Mouse (Mus musculus): Measurements from ENCODE around the gene Usp48. TPM values are rescaled to one million over a fixed set of nuclear protein-coding genes. Genes with fewer than 3 reads are reported as not detected.

The Usp48 gene
- polyA plus RNA-seq, 1 experiment from 2014 or later: 76.8 TPM

DNA sequence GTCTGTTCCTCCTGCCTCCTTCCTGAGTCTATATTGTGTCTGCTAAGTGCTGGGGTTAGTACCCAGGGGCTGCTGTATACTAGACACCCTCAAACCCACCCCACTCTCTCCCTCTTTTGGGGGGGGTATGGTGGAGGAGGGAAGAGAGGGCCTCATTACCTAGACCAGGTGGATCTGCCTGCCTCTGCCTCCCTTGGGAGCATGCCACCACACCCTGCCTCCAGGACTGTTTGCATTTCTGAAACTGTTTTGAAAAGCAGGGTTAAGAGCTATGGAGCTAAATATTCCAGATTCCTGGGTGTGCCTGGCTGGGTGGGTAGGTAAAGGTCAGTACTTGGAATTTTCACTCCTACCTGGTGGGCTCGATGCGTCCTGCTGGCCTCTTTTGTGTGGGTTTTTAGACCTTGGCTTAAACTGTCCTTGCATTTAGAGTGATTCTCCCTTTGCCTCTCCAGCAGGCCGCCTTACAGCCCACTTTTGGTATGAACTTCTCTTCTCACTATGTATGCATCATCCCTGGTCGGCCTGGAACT is 3.6 kb downstream of the Usp48 start:
- ATAC-seq (ENCODE audit: low FRiP score, low TSS enrichment) (no peak), DNase-seq (no peak)
- Histone ChIP-seq H3K4me3 (replicated peaks; ENCODE audit: low read depth, low read length) (no peak overlapping the region), H3K9me3 (ENCODE audit: control insufficient read depth, low read length) (no peaks in the 10 kb centered on the region), H3K27ac (replicated peaks; ENCODE audit: low read depth, low read length) (no peak overlapping the region), H3K4me2 (ENCODE audit: low read length) (no peak overlapping the region), H3K36me3 (ENCODE audit: control insufficient read depth, insufficient read depth, low read length) (no peaks in the 10 kb centered on the region), H3K27me3 (ENCODE audit: control insufficient read depth, insufficient read depth, low read length) (no peaks in the 10 kb centered on the region), H3K9ac (replicated peaks; ENCODE audit: low read length) (no peak overlapping the region), H3K4me1 (ENCODE audit: control insufficient read depth, insufficient read depth, low read length) (peaks cover 30% of the 10 kb centered on the region)
- WGBS: 96% methylated on average over 4 of the region's 4 CpGs

GRCm38 (mm10) chr4:137598577-137598976 is 5.0 kb downstream of the Usp48 start:
- Histone ChIP-seq H3K36me3 (ENCODE audit: control insufficient read depth, insufficient read depth, low read length) (no peaks in the 10 kb centered on the region), H3K27ac (replicated peaks; ENCODE audit: low read depth, low read length) (no peak overlapping the region), H3K4me1 (ENCODE audit: control insufficient read depth, insufficient read depth, low read length) (peaks cover 30% of the 10 kb centered on the region), H3K9me3 (ENCODE audit: control insufficient read depth, low read length) (no peaks in the 10 kb centered on the region), H3K4me2 (ENCODE audit: low read length) (no peak overlapping the region), H3K4me3 (replicated peaks; ENCODE audit: low read depth, low read length) (no peak overlapping the region), H3K9ac (replicated peaks; ENCODE audit: low read length) (no peak overlapping the region), H3K27me3 (ENCODE audit: control insufficient read depth, insufficient read depth, low read length) (no peaks in the 10 kb centered on the region)
- WGBS: 78% methylated on average over 5 of the region's 5 CpGs
- DNase-seq: no peak
- ATAC-seq (ENCODE audit: low FRiP score, low TSS enrichment): no peak

DNA sequence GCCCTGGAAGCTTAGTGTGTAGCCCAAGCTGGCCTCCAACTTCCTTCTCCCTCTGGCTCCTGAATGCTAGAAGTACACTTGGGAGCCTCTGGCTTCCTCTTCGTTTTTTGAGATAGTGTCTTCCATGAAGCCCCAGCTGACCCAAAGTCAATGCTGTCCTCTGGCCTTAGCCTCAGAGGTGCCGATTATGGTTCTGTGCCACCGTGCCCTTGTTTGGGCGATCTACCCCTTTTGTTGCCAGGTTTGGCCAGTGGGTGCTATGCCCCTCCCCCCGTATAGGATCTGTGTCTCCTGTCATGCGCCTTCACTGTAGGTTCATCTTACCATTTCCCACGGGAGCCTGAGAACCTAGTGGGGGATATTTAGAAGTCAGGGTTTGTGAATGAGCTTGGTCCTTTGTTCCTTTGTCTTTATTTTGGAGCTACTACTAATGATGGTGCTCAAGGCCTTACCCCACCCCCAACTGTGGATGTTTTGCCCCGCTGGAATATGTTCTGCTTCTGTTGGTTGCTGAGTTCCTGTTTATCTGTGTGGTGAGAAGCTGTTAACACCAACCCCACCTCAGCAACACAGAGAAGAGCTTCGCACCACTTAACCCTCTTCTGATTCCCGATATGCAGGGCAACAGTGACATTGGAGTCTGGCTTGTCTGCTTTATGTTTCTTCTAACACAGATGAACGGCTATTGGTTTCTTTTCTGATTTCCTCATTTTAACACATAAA is 10.1 kb downstream of the Usp48 start:
- peaks cover 34% of the 10 kb centered on the region for H3K36me3 ChIP-seq (ENCODE audit: control insufficient read depth, insufficient read depth, low read length)
- DNase-seq (no peak), ATAC-seq (ENCODE audit: low FRiP score, low TSS enrichment) (no peak)
- no peaks in the 10 kb centered on the region for H3K9me3 ChIP-seq (ENCODE audit: control insufficient read depth, low read length)
- H3K4me3 ChIP-seq (replicated peaks; ENCODE audit: low read depth, low read length): no peak overlapping the region
- H3K9ac ChIP-seq (replicated peaks; ENCODE audit: low read length): no peak overlapping the region
- H3K27me3 ChIP-seq (ENCODE audit: control insufficient read depth, insufficient read depth, low read length): no peaks in the 10 kb centered on the region
- 82% methylated on average over 11 of the region's 11 CpGs for WGBS
- H3K4me2 ChIP-seq (ENCODE audit: low read length): no peak overlapping the region
- peaks cover 14% of the 10 kb centered on the region; the same call in 1 of the 2 replicates for H3K4me1 ChIP-seq (ENCODE audit: control insufficient read depth, insufficient read depth, low read length)
- no peak overlapping the region for H3K27ac ChIP-seq (replicated peaks; ENCODE audit: low read depth, low read length)

DNA sequence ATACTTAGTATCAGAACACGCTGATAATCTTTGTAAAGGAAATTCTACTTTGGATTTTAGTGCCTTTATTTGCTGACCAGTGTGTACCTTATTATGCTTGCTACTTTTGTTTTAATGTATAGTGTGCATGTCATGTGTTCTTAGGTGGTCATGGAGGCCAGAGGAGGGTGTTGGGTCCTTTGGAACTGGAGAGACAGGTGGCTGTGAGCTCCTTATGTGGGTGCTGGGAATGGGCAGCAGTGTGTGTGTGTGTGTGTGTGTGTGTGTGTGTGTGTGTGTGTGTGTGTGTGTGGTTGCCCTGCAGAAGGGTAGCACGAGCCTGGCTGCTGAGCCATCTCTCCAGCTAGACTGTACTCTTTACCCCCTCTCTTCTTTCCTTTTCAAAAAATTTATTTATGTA is 13.5 kb downstream of the Usp48 start:
- WGBS: 98% methylated on average over 2 of the region's 2 CpGs
- H3K4me1 ChIP-seq (ENCODE audit: control insufficient read depth, insufficient read depth, low read length): no peaks in the 10 kb centered on the region
- DNase-seq (no peak), ATAC-seq (ENCODE audit: low FRiP score, low TSS enrichment) (no peak)
- H3K27ac ChIP-seq (replicated peaks; ENCODE audit: low read depth, low read length): no peak overlapping the region
- H3K4me3 ChIP-seq (replicated peaks; ENCODE audit: low read depth, low read length): no peak overlapping the region
- peaks cover 68% of the 10 kb centered on the region for H3K36me3 ChIP-seq (ENCODE audit: control insufficient read depth, insufficient read depth, low read length)
- H3K9ac ChIP-seq (replicated peaks; ENCODE audit: low read length): no peak overlapping the region
- no peaks in the 10 kb centered on the region for H3K27me3 ChIP-seq (ENCODE audit: control insufficient read depth, insufficient read depth, low read length)
- H3K4me2 ChIP-seq (ENCODE audit: low read length): no peak overlapping the region
- no peaks in the 10 kb centered on the region for H3K9me3 ChIP-seq (ENCODE audit: control insufficient read depth, low read length)

DNA sequence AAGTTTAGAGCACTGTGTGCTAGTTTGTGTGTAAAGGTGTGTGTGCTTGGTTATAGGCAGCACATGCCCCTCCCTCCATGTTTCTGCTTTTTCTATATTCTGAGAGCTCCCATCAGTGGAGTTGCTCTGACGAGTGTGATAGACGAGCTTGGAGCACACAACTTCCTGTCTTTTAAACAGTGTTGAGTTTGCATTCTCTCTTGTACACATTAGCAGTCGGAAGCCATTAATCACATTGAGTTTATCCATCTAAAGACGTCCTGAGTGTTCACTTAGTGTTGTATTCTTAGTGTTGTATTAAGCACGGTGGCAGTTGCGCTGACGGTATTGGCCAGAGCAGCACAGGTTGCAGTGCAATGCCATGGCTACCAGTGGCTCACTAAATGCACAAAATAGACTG is 15.7 kb downstream of the Usp48 start:
- DNase-seq (no peak), ATAC-seq (ENCODE audit: low FRiP score, low TSS enrichment) (no peak)
- Histone ChIP-seq H3K27me3 (ENCODE audit: control insufficient read depth, insufficient read depth, low read length) (no peaks in the 10 kb centered on the region), H3K4me1 (ENCODE audit: control insufficient read depth, insufficient read depth, low read length) (no peaks in the 10 kb centered on the region), H3K4me3 (replicated peaks; ENCODE audit: low read depth, low read length) (no peak overlapping the region), H3K27ac (replicated peaks; ENCODE audit: low read depth, low read length) (no peak overlapping the region), H3K9me3 (ENCODE audit: control insufficient read depth, low read length) (no peaks in the 10 kb centered on the region), H3K4me2 (ENCODE audit: low read length) (no peak overlapping the region), H3K36me3 (ENCODE audit: control insufficient read depth, insufficient read depth, low read length) (peaks cover 91% of the 10 kb centered on the region), H3K9ac (replicated peaks; ENCODE audit: low read length) (no peak overlapping the region)
- 93% methylated on average over 7 of the region's 7 CpGs for WGBS

DNA sequence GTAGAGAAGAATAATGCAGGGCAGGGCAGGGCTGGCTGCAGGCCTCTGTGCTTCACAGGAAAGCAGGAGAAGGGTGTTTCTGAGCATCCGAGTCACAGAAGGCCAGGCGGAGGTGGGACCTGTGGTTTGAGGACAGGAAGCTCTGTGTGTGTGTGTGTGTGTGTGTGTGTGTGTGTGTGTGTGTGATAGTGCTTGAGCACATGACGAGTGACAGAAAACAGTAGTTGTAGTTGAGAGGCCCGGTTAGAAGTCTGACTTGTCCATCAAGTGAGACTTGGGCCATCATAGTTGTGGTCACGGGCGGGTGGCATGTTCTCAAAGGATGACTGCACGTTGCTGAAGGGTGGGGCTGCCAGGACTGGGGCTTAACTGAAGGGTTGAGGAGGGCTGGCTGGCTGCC is 16.1 kb downstream of the Usp48 start:
- Histone ChIP-seq H3K27me3 (ENCODE audit: control insufficient read depth, insufficient read depth, low read length) (no peaks in the 10 kb centered on the region), H3K9me3 (ENCODE audit: control insufficient read depth, low read length) (no peaks in the 10 kb centered on the region), H3K4me3 (replicated peaks; ENCODE audit: low read depth, low read length) (no peak overlapping the region), H3K4me1 (ENCODE audit: control insufficient read depth, insufficient read depth, low read length) (no peaks in the 10 kb centered on the region), H3K9ac (replicated peaks; ENCODE audit: low read length) (no peak overlapping the region), H3K27ac (replicated peaks; ENCODE audit: low read depth, low read length) (no peak overlapping the region), H3K4me2 (ENCODE audit: low read length) (no peak overlapping the region), H3K36me3 (ENCODE audit: control insufficient read depth, insufficient read depth, low read length) (peaks cover 92% of the 10 kb centered on the region)
- 90% methylated on average over 7 of the region's 7 CpGs for WGBS
- no peak for ATAC-seq (ENCODE audit: low FRiP score, low TSS enrichment)
- no peak for DNase-seq

GRCm38 (mm10) chr4:137610256-137610655 is 16.7 kb downstream of the Usp48 start:
- no peak overlapping the region for H3K27ac ChIP-seq (replicated peaks; ENCODE audit: low read depth, low read length)
- DNase-seq: no peak
- H3K27me3 ChIP-seq (ENCODE audit: control insufficient read depth, insufficient read depth, low read length): no peaks in the 10 kb centered on the region
- no peak overlapping the region for H3K4me3 ChIP-seq (replicated peaks; ENCODE audit: low read depth, low read length)
- H3K9ac ChIP-seq (replicated peaks; ENCODE audit: low read length): no peak overlapping the region
- no peaks in the 10 kb centered on the region for H3K9me3 ChIP-seq (ENCODE audit: control insufficient read depth, low read length)
- ATAC-seq (ENCODE audit: low FRiP score, low TSS enrichment): no peak
- peaks cover 91% of the 10 kb centered on the region for H3K36me3 ChIP-seq (ENCODE audit: control insufficient read depth, insufficient read depth, low read length)
- no peak overlapping the region for H3K4me2 ChIP-seq (ENCODE audit: low read length)
- 86% methylated on average over 15 of the region's 15 CpGs for WGBS
- H3K4me1 ChIP-seq (ENCODE audit: control insufficient read depth, insufficient read depth, low read length): no peaks in the 10 kb centered on the region

DNA sequence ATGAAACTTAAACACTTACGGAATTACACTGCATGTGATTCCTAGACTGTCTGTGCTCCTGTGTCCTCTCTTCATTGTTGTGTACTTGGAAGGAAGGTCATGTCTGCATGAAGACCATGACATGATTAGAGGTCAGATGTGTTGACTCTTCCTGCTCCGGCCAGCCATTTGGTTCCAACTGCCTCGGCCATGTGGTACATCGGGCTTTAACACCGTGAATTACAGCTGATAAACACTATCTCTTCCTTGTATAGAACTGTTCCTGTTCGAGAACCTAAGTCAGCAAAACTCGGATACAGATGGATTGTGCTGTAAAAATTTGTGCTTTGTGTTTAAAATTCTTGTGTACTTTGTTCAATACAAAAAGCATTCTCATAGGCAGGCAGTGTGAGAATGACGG is 29.3 kb downstream of the Usp48 start:
- H3K27me3 ChIP-seq (ENCODE audit: control insufficient read depth, insufficient read depth, low read length): no peaks in the 10 kb centered on the region
- H3K4me2 ChIP-seq (ENCODE audit: low read length): no peak overlapping the region
- H3K9me3 ChIP-seq (ENCODE audit: control insufficient read depth, low read length): no peaks in the 10 kb centered on the region
- no peak overlapping the region for H3K9ac ChIP-seq (replicated peaks; ENCODE audit: low read length)
- WGBS: 95% methylated on average over 8 of the region's 8 CpGs
- no peak for ATAC-seq (ENCODE audit: low FRiP score, low TSS enrichment)
- no peak overlapping the region for H3K4me3 ChIP-seq (replicated peaks; ENCODE audit: low read depth, low read length)
- H3K4me1 ChIP-seq (ENCODE audit: control insufficient read depth, insufficient read depth, low read length): no peaks in the 10 kb centered on the region
- no peak for DNase-seq
- no peak overlapping the region for H3K27ac ChIP-seq (replicated peaks; ENCODE audit: low read depth, low read length)
- peaks cover 86% of the 10 kb centered on the region for H3K36me3 ChIP-seq (ENCODE audit: control insufficient read depth, insufficient read depth, low read length)

Measured in midbrain, embryonic 14.5 days (tissue).